Mouse (Mus musculus) large intestine, adult 2 months (tissue): ENCODE data around the gene Prr15l. TPM values are rescaled to one million over a fixed set of nuclear protein-coding genes. Genes with fewer than 3 reads are reported as not detected.

Experiments
- DNase-seq: peaks from one replicate; pipeline ENCODE4 v3.0.0-alpha.2; 2012; ENCODE audit warnings: low read depth, low spot score
- WGBS: fragments of 180-500 bp; shearing (Covaris S2); methylation state at CpG from one replicate; pipeline ENCODE4 v1.1.7; 2018; 5-methylcytosine and 5-hydroxymethylcytosine counted together
- polyA plus RNA-seq: library from polyadenylated mRNA; depleted of rRNA; stranded (reverse); fragments of >200 nt; gene quantifications from 2 replicates; pipeline ENCODE4 v1.2.3, GENCODE M21; 2012

Prr15l gene
- polyA plus RNA-seq, 1 experiment, result 206 TPM

- DNase-seq, result no peak
- WGBS, result under 1% methylated on average over 29 of the region's 29 CpGs
These were observed 15.9 kb downstream of the Prr15l start, which contains the start of gene Pnpo for GRCm38 (mm10) chr11:96943746-96944304. Pnpo (minus strand) TSS chr11:96943986.

GRCm38 (mm10) chr11:96944844-96945580 lies 17.1 kb downstream of the Prr15l start:
- no peak for DNase-seq
- 21% methylated on average over 14 of the region's 14 CpGs for WGBS

DNA sequence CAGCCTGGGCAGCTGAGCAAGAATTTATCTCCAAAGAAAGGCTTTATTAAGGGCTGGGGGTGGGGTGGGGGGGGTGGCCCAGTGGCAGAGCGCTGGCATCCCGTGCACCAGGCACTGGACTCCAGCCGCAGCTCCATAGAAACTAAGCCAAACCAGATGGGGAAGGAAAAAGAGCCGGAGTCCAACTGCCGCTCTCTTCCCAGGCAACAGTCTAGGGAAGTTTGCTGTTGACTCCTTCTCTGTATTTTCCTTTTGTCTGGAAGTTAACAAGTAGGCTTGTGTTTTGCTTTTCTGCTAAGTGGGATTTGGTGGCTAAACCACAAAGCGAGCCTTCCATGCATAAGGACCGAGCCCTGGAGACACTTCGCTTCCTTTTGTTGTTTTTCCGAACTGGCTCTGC lies 18.6 kb downstream of the Prr15l start:
- 85% methylated on average over 9 of the region's 9 CpGs for WGBS
- no peak for DNase-seq

DNA sequence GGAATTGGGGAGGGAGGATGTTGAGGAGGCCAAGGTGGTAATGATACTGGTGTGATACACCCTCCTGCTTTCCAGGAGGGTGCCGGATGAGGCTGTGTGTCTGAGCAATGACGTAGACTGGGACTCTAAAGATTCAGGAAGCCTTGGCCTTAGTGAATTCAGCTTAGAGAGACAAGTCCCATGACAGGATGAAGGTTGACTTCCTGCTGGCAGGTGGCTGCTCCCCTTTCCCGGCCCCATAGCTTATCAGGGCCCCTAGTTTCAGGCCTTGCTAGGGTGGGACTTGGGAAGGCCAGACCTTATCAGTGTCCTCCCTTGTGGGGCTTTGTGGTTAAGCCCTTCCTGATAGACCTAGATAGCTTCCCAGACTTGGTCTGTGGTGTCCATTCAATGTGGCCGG lies 19.9 kb downstream of the Prr15l start:
- WGBS, result 89% methylated on average over 4 of the region's 4 CpGs
- no peak for DNase-seq

DNA sequence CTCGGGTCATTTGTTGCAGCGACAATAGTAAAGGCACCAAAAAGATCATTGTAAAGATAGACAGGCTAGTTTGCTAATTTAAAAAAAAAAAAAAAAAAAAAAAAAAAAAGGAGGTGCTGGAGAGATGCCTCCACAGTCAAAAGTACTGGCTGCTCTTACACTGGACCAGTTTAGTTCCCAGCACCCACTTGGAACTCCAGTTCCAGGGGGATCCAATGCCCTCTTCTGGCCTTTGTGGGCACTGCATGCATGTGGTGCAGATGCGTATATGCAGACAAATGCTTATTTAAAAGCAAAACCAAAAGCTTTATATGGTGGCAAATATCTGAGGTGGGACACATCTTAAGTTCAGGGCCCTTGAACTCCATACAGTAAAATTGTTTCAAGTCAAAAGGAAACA lies 22.9 kb downstream of the Prr15l start:
- 94% methylated on average over 3 of the region's 3 CpGs for WGBS
- DNase-seq, result no peak

DNA sequence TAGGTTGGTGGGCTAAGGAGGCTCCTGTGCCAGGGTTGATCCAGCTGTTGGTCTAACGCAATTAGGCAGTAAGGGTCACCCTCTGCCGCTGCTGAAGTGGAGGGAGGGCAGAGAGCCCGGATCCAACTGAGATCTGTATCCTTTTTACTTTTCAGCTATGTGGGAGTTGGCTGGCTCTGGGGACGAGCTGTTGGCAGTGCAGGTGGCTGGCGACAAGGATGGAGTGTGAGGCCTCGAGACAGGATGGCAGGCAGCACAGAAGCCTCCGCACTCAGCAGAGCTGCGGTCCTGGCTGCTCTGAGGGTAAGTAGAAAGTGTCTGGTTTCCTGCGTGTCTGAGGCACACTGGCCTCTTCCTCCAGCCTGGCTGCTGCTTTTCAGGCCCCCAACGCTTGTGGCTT lies 24.5 kb downstream of the Prr15l start:
- 87% methylated on average over 10 of the region's 10 CpGs for WGBS
- no peak for DNase-seq

DNA sequence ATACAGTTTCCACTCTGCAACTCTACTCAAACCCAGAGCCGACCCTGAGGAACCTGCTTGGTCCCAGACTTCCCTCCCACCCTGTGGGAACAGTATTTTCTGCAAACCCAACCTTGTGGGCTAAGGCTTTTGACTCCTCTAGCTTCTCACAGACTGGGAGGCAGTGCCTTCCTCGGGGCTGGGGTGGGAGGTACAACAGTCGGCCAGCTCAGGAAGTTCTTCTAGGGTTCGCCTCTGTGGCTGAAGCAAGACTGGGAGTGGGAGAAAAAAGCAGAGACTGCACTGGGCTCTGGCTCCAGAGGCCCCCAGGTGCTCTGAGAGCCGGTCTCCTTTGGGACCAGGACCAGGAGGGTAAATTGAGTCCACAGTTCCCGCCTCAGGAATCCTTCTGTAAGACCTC lies 25.0 kb downstream of the Prr15l start:
- no peak for DNase-seq
- WGBS, result 78% methylated on average over 6 of the region's 6 CpGs

- DNase-seq, result no peak
- WGBS, result 49% methylated on average over 4 of the region's 4 CpGs
These were observed 27.2 kb downstream of the Prr15l start for GRCm38 (mm10) chr11:96955094-96955493.

DNA sequence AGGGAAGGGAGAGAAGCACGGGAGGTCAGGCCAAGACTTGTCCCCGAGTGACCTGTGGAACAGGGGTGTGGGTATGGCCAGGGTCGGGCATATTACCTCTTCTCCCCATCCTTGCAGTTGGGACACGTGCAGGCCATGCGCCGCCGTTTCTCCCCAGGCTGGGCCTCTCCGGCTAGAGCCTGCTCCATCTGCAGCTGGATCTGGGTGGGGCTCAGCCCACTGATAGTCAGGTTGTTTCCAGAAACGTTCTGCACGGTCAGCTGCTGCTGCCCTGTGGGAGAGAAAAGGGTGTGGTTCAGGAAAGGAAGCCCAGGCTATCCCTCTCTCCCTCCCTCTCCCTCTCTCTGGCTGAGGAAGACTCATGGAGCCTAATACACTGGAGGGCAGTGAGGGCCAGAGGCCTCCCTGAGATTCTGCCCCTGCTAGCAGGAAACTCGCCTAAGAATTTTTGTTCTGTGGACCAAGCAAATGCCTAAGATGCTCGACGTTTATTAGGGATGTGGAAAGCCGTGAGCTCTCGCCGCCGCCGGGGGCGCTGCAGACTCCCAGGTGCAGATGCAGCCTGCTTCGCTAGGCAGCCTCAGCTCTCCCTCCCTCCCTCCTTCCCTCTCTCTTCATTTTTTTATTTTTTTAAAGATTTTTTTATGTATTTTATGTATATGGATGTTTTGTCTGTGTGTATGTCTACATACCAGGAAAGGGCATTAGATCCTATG lies 28.3 kb downstream of the Prr15l start:
- 57% methylated on average over 20 of the region's 20 CpGs for WGBS
- DNase-seq, result no peak

DNA sequence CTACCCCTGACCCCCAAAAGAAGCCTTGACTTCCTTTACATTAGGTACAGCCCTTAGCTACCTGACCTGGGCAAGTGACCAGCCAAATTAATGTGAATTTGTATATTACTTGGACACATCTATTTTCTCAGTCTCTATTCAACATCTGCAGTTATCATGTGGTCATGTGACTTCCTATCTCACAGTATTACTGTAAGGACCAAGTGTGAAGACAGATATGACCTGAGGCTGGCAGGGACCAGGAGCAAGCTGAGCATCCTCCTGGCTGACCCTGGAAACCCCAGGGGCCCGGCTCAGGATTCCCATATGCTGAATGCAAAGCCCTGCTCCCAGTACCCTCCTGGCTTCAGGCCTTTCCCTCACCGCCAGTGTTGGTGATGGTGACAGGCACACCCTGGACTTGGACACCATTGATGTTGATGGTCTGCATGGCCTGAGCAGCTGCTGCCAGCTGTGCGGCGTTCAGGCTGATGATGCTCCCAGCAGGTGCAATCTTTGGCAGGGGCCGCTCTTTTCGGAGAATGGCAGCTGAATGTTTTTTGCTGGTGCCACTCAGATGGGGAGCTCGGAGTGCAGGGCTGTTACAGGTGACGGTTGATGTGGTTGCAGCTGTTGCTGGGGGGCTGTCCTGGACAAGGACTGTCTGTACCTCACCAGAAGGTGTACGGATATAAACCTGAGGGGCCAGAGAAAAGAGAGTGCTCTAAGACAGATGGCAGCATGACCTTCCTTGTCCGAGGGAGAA lies 29.3 kb downstream of the Prr15l start:
- 90% methylated on average over 10 of the region's 10 CpGs for WGBS
- no peak for DNase-seq

- WGBS, result 12% methylated on average over 8 of the region's 8 CpGs
- DNase-seq, result no peak
These were observed 35.7 kb downstream of the Prr15l start for GRCm38 (mm10) chr11:96963580-96963979.

DNA sequence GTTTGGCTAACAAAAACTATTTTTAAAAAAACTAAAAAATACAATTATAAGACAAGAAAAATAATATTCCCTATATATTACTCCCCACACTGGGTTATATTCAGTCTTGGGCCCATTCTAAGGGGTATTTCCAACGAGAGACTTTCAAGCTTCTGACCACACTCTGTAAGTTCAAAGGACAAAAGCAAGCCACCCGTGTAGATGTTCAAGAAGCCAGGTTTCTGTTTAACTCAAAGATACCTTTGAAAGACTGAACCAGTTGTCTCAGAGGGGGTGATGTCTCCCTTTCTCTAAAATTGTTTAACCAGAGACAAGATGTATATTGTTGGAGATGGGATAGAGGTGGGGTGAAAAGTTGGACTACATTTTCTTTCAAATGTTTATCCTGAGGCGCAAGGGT lies 38.3 kb downstream of the Prr15l start:
- WGBS, result 70% methylated on average over 3 of the region's 3 CpGs
- DNase-seq, result no peak

GRCm38 (mm10) chr11:96966914-96967543 lies 39.1 kb downstream of the Prr15l start:
- no peak for DNase-seq
- WGBS, result 32% methylated on average over 13 of the region's 13 CpGs

- WGBS, result 52% methylated on average over 11 of the region's 11 CpGs
- no peak for DNase-seq
These were observed 39.8 kb downstream of the Prr15l start for GRCm38 (mm10) chr11:96967544-96968269.

GRCm38 (mm10) chr11:96968476-96968875 lies 40.6 kb downstream of the Prr15l start:
- DNase-seq, result no peak
- WGBS, result 49% methylated on average over 6 of the region's 6 CpGs

GRCm38 (mm10) chr11:96969280-96969722 lies 41.4 kb downstream of the Prr15l start:
- no peak for DNase-seq
- WGBS, result 65% methylated on average over 5 of the region's 5 CpGs

DNA sequence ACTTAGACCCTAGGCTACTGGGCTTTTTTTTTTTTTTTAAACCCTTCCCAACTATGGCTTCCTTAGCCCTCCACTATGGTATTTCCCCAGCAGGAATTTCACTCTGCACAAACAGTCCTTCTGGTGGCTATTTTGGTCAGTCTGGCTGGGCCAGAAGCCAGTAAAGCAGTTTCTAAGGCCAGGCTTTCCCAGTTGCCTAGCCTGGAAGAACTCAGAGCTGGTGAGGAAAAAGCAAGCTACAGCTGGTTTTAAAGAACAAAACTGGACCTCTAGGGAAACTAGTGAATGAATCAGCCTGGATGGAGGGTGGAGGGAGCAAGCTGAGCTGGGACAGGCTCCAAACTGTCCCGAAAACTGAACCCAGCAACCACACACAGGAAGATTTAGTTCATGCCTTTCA lies 41.8 kb downstream of the Prr15l start:
- WGBS, result 73% methylated on average over 1 of the region's 1 CpGs
- no peak for DNase-seq

GRCm38 (mm10) chr11:96970341-96970740 lies 42.4 kb downstream of the Prr15l start:
- DNase-seq, result no peak
- 58% methylated on average over 3 of the region's 3 CpGs for WGBS

- no peak for DNase-seq
- WGBS, result 69% methylated on average over 5 of the region's 5 CpGs
These were observed 45.0 kb downstream of the Prr15l start for GRCm38 (mm10) chr11:96972906-96973305.
